17 mouse cellular contexts compared by ENCODE assay signal in the genomic region with DNA sequence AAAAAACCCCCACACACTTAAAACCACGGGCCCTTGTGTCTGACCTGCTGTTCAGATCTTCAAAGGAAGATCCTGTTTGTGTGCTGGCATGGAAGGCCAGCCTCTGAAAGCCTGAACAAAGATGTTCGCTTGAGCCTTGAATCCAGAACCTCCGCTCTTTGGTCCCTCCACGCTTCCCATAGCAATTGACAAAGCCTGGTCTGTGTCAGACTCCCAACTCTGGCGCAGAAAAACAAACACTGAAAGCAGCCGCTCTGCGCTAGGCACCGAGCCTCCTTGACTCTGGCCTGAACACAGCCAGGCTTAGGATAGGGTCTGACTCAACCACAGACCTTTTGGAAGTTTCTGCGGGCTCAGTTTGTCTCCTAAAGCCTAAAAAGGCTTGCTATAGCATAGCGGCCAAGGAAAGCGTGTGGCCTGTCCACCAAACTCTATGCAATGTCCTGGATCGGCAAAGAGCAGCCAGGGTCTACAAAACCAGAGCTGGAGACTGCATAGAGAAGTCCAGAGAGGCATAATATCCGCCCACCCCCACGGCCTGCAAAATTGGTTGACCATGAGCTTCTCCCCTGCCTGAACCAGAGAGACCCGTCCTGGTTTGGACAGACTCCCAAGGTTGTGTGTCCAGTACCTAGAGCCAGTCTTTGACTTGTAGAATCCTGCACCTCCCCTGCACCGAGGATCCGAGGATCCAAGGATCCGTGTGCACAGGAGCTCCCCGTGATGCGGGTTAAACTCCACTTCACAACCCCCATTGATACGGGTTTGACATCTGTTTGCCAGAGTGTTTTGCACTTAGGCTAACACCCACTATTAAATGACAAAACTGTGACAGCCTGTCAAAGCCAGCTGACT. TPM values are rescaled to one million over a fixed set of nuclear protein-coding genes. Genes with fewer than 3 reads are reported as not detected.
DNase-seq lines count a peak whose midpoint lies in the region; ATAC-seq and TF ChIP-seq lines count a peak whose summit lies in the region.
"Had no signal": no experiment of that assay in that cellular context is flagged by ENCODE, and none has a peak within 500 bp of the region (broad histone marks: within the 10 kb centered on the region; RNA-seq: fewer than 3 reads in every experiment).

No protein-coding gene starts in this region.

- no peak overlapping the region for H3K27ac ChIP-seq in heart, embryonic 10.5 days
- H3K27ac ChIP-seq in forebrain, postnatal 0 days (ENCODE audit: low read depth, low read length), result peak overlapping the region; percentile 16; the same call in 1 of the 2 replicates
- no peak overlapping the region for H3K27ac ChIP-seq in midbrain, embryonic 14.5 days (replicated peaks; ENCODE audit: low read depth, low read length)
- H3K27ac ChIP-seq: heart, embryonic 15.5 days; liver, embryonic 12.5 days had no signal

- DNase-seq in heart, embryonic 10.5 days (ENCODE audit: low spot score), result peak; percentile 67
- no peak for DNase-seq in heart, postnatal 36 days
- peak; percentile 48 for DNase-seq in embryo, embryonic 11 days
- no peak for DNase-seq in forebrain, postnatal 0 days
- peak; percentile 25 for DNase-seq in midbrain, embryonic 14.5 days
- no peak for DNase-seq in frontal cortex, postnatal 10 days (ENCODE audit: low spot score in 2 of 2)
- no peak for DNase-seq in cerebellum, adult 9-10 months
- DNase-seq: gastrocnemius, postnatal 25 days; kidney, postnatal 4 days; right cerebral cortex, postnatal 25 days had no signal

- peaks cover 88% of the 10 kb centered on the region for H3K27me3 ChIP-seq in heart, embryonic 10.5 days (ENCODE audit: insufficient read depth, poor library complexity, severe bottlenecking)
- peaks cover 33% of the 10 kb centered on the region for H3K27me3 ChIP-seq in forebrain, postnatal 0 days (ENCODE audit: insufficient read depth, low read length)
- H3K27me3 ChIP-seq in midbrain, embryonic 14.5 days (ENCODE audit: control insufficient read depth, insufficient read depth, low read length), result peaks cover 64% of the 10 kb centered on the region

- H3K9me3 ChIP-seq in heart, embryonic 10.5 days, result no peaks in the 10 kb centered on the region
- no peaks in the 10 kb centered on the region for H3K9me3 ChIP-seq in forebrain, postnatal 0 days (ENCODE audit: low read length)
- H3K9me3 ChIP-seq in midbrain, embryonic 14.5 days (ENCODE audit: control insufficient read depth, low read length), result no peaks in the 10 kb centered on the region
- H3K9me3 ChIP-seq: heart, embryonic 15.5 days; liver, embryonic 12.5 days had no signal

- peak overlapping the region; percentile 78 for H3K4me2 ChIP-seq in forebrain, postnatal 0 days (ENCODE audit: low read depth)
- H3K4me2 ChIP-seq in midbrain, embryonic 14.5 days (ENCODE audit: low read length), result 0 out of 2 replicates have a peak overlapping the region, but pooled peaks have one; percentile 61
- H3K4me2 ChIP-seq: liver, embryonic 12.5 days had no signal

- ATAC-seq in forebrain, postnatal 0 days, result peak; percentile 14; the same call in 1 of the 2 replicates
- no peak for ATAC-seq in midbrain, embryonic 14.5 days (ENCODE audit: low FRiP score, low TSS enrichment)
- ATAC-seq in megakaryocyte, adult 5-6 weeks (ENCODE audit: poor library complexity, severe bottlenecking), result no peak
- ATAC-seq: intestine, postnatal 0 days; liver, embryonic 12.5 days had no signal

- H3K4me1 ChIP-seq in heart, embryonic 10.5 days, result peaks cover 26% of the 10 kb centered on the region
- H3K4me1 ChIP-seq in forebrain, postnatal 0 days (ENCODE audit: insufficient read depth), result peaks cover 7% of the 10 kb centered on the region; the same call in 1 of the 2 replicates
- peaks cover 18% of the 10 kb centered on the region for H3K4me1 ChIP-seq in midbrain, embryonic 14.5 days (ENCODE audit: control insufficient read depth, insufficient read depth, low read length)

- no peak for TF ChIP-seq CTCF in forebrain, postnatal 0 days (IDR thresholded peaks at IDR 0.05; ENCODE audit: low read depth)

- intact Hi-C loops in heart, postnatal 36 days (cut with DNase I), result no loop called here

- no peaks in the 10 kb centered on the region for H3K36me3 ChIP-seq in heart, embryonic 10.5 days
- no peaks in the 10 kb centered on the region for H3K36me3 ChIP-seq in forebrain, postnatal 0 days (ENCODE audit: insufficient read depth)
- H3K36me3 ChIP-seq in midbrain, embryonic 14.5 days (ENCODE audit: control insufficient read depth, insufficient read depth, low read length), result no peaks in the 10 kb centered on the region
- H3K36me3 ChIP-seq: heart, embryonic 15.5 days; liver, embryonic 12.5 days had no signal

- 4% methylated on average over 21 of the region's 21 CpGs for WGBS in heart, embryonic 10.5 days
- 13% methylated on average over 21 of the region's 21 CpGs for whole genome bisulfite sequencing in forebrain, postnatal 0 days
- WGBS in midbrain, embryonic 14.5 days, result 3% methylated on average over 21 of the region's 21 CpGs

- no peak overlapping the region for H3K4me3 ChIP-seq in heart, embryonic 10.5 days
- no peak overlapping the region for H3K4me3 ChIP-seq in forebrain, postnatal 0 days (ENCODE audit: low read depth, low read length)
- no peak overlapping the region for H3K4me3 ChIP-seq in midbrain, embryonic 14.5 days (replicated peaks; ENCODE audit: low read depth, low read length)
- H3K4me3 ChIP-seq: liver, embryonic 12.5 days had no signal

- no peak overlapping the region for H3K9ac ChIP-seq in forebrain, postnatal 0 days
- no peak overlapping the region for H3K9ac ChIP-seq in midbrain, embryonic 14.5 days (replicated peaks; ENCODE audit: low read length)
- H3K9ac ChIP-seq: heart, embryonic 15.5 days; liver, embryonic 12.5 days had no signal

RNA-seq across cellular contexts. Expression of a gene that starts 12.2 kb away (rescaled TPM):
- not detected in 2 replicates for polyA plus RNA-seq in heart, embryonic 10.5 days (2016; fragmentation: Nextera tagmentation; extraction: Ambion mirVana)
- total RNA-seq in heart, postnatal 36 days (2021), result not detected
- 22.5 and 36.5 TPM in 2 replicates for total RNA-seq in forebrain, postnatal 0 days (2014; rRNA removed)
- polyA plus RNA-seq in forebrain, postnatal 0 days (2015; fragmentation: Nextera tagmentation; extraction: Ambion mirVana), result 2.6 and 4.3 TPM in 2 replicates
- polyA plus RNA-seq in midbrain, embryonic 14.5 days (2014; fragmentation: Nextera tagmentation; extraction: Ambion mirVana), result 3.4 and 3.8 TPM in 2 replicates
- not detected in 2 replicates for total RNA-seq in megakaryocyte, adult 5-6 weeks (2015)
- not detected in 2 replicates for total RNA-seq in megakaryocyte, adult 5-6 weeks (2017)
- total RNA-seq: adrenal gland, postnatal 14 days; gastrocnemius, postnatal 25 days; neutrophil, adult 5-6 weeks had no signal
- polyA plus RNA-seq: heart, embryonic 15.5 days; intestine, postnatal 0 days; liver, embryonic 12.5 days; thymus, postnatal 0 days had no signal

Comparison
In these comparisons a context has a peak if more than half of its experiments do, and no peak if none do; other contexts are left out.
1. DNase-seq: peak in heart, embryonic 10.5 days (single experiment), embryo, embryonic 11 days (single experiment) and midbrain, embryonic 14.5 days (single experiment); none in heart, postnatal 36 days (0 of 2), forebrain, postnatal 0 days (single experiment), frontal cortex, postnatal 10 days (0 of 2) and cerebellum, adult 9-10 months (single experiment).
2. RNA of a gene that starts 12.2 kb away (total RNA-seq): 22.5 to 36.5 TPM in forebrain, postnatal 0 days; not detected in heart, postnatal 36 days and not detected in megakaryocyte, adult 5-6 weeks; every median in the first group is over 10 times any median in the second.